Mouse (Mus musculus): Measurements from ENCODE around the gene Ctxn1. TPM values are rescaled to one million over a fixed set of nuclear protein-coding genes. Genes with fewer than 3 reads are reported as not detected.
A peak's percentile ranks its signal among the peaks of the same experiment; 100 is the strongest.

Ctxn1 gene
- total and polyA plus RNA-seq, 3 experiments: 0.11 to 2.1 (median 1.6) TPM

DNA sequence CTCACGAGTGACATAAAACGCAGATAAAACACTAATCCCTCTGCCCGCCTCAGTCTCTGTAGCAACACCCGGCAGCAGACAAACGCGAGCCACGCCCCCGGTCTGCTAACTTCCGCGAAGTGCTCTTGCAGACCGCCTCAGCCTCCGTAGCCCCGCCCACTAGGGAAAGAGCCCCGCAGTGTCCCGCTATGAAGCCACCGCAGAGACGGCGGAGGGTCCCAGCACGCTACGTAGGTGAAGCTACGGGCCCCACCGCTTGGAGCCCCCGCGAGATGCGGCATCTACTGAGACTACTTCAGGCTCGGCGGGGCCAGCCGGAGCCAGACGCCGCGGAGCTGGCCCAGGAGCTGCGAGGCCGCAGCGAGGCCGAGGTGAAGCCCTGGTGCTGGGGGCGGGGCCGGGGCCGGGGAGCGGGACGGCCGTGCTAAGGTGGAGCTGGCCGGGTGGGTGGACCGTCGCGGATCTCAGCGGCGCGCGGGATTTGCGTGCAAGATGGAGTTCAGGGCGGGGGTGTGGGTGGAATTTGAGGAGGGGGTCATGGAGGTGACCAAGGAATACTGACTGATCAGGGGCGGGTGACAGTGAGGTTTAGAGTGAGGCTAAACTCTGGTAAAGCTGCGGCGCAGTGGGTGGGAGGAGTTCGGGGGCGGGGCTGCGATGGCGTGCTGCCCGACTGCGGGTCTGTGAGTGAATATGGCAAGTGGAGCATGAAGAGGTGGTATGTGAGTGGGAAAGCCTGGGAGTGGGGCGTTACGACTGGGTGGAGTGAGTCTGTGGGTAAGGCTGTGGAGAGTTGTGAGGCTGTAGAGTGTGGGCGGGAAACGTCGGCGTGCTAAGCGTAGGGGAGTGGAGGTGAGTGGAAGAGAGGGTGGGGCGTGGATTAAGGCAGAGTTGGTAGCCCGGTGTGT lies 5.9 kb downstream of the Ctxn1 start, which contains the start of gene Snapc2:
Gene Snapc2, plus strand, starts transcription at position 147 of the 908 bp plus-strand sequence.
- peak; percentile 85 for DNase-seq (ENCODE audit: low spot score)
- H3K4me1 ChIP-seq (ENCODE audit: insufficient read depth, low read depth, low read length): peaks cover 35% of the 10 kb centered on the region

DNA sequence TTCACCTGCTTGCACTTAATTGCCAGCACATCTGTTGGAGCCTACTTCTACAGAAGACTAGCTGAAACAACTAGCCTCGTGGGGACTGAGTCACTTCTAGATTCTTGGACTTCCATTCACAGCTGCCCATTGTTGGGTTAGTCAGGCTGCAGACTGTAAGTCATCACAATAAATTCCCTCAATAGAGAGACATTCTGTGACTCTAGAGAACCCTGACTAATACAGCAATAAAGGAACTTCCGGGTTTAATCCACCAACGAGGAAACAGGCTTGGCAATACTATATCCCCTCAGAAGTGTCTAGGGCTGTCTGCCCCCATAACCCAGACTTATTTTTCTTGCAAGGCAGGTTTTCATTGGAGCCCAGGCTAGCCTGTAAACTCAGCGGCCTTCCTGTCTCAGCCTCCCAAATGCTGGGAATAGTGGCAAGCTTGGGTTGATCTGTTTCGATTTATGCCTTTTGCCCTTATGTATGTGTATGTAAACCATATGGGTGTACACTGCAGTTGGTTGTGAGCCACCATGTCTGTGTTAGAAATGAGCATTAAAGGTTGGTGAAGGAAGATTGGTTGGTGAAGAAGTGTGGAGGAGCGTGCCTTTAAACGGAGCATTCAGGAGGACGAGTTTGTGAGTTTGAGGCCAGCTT lies 6.8 kb downstream of the Ctxn1 start:
- H3K4me3 ChIP-seq (ENCODE audit: low read depth, low read length): peak overlapping the region; percentile 82
- no peak for ATAC-seq (ENCODE audit: extremely low read depth, insufficient number of reproducible peaks, low FRiP score, poor library complexity, severe bottlenecking)
- peaks cover 74% of the 10 kb centered on the region for H3K36me3 ChIP-seq (replicated peaks)

More for the DNA sequence above, 5.9 kb downstream of the Ctxn1 start, which contains the start of gene Snapc2:
- Histone ChIP-seq H3K36me3 (replicated peaks) (peaks cover 74% of the 10 kb centered on the region), H3K27me3 (ENCODE audit: insufficient read depth, low read length) (no peaks in the 10 kb centered on the region), H3K4me3 (ENCODE audit: low read depth, low read length) (peak within 1 kb of the TSS; percentile 82), H3K9me3 (replicated peaks) (no peaks in the 10 kb centered on the region)
- peak; percentile 84 for ATAC-seq (ENCODE audit: extremely low read depth, insufficient number of reproducible peaks, low FRiP score, poor library complexity, severe bottlenecking)
- TF ChIP-seq GATA1 (IDR thresholded peaks at IDR 0.05; ENCODE audit: borderline replicate concordance, low read length): no peak
- no peak for TF ChIP-seq GATA2 (IDR thresholded peaks at IDR 0.05; ENCODE audit: borderline replicate concordance, low read depth, low read length)
- no peak for TF ChIP-seq CTCF (IDR thresholded peaks at IDR 0.05; ENCODE audit: low read depth, low read length)
- TF ChIP-seq POLR2AphosphoS5 (IDR thresholded peaks at IDR 0.05; ENCODE audit: insufficient replicate concordance, low read depth, low read length): no peak
- TF ChIP-seq TAL1 (conservative IDR thresholded peaks at IDR 0.05; ENCODE audit: low read depth, low read length): no peak

DNA sequence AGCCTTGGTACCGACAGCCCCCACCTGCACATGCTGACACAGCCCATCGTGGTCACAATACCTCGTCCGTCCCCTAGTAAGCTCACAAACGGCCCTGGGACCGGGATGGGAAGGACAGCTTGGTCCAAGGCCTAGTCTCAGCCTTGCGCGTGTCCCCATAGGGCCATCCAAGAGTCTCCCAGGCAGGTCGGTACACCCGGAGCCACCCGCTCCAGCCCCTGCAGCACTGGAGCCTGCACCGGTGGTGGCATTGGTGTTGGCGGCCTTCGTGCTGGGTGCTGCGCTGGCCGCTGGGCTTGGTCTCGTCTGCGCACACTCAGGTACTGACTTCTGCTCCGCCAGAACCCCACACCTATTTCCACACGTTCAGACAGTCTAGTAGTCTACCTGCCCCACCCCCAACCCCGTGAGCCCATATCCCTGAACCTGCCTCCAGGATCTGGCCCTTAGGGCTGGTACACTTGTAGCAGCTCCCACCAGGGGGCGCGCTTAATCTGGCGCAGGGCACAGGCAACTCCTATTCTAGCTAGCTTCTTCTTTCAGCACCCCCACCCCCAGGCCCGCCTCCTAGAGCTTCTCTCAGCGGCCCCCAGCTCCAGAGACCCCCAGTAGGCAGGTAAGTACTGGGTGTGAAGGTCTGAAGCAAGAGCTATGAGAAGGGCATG lies 8.6 kb downstream of the Ctxn1 start:
- no peaks in the 10 kb centered on the region for H3K27me3 ChIP-seq (ENCODE audit: insufficient read depth, low read length)
- TF ChIP-seq POLR2AphosphoS5 (IDR thresholded peaks at IDR 0.05; ENCODE audit: insufficient replicate concordance, low read depth, low read length) (no peak), GATA2 (IDR thresholded peaks at IDR 0.05; ENCODE audit: borderline replicate concordance, low read depth, low read length) (no peak), TAL1 (conservative IDR thresholded peaks at IDR 0.05; ENCODE audit: low read depth, low read length) (no peak), CTCF (IDR thresholded peaks at IDR 0.05; ENCODE audit: low read depth, low read length) (no peak), GATA1 (IDR thresholded peaks at IDR 0.05; ENCODE audit: borderline replicate concordance, low read length) (no peak)
- H3K9me3 ChIP-seq (replicated peaks): no peaks in the 10 kb centered on the region
- no peak overlapping the region for H3K4me3 ChIP-seq (ENCODE audit: low read depth, low read length)
- ATAC-seq (ENCODE audit: extremely low read depth, insufficient number of reproducible peaks, low FRiP score, poor library complexity, severe bottlenecking) (no peak), DNase-seq (ENCODE audit: low spot score) (no peak)
- peaks cover 74% of the 10 kb centered on the region for H3K36me3 ChIP-seq (replicated peaks)
- H3K4me1 ChIP-seq (ENCODE audit: insufficient read depth, low read depth, low read length): peaks cover 27% of the 10 kb centered on the region

More for the DNA sequence above, 6.8 kb downstream of the Ctxn1 start:
- H3K9me3 ChIP-seq (replicated peaks): no peaks in the 10 kb centered on the region
- peaks cover 25% of the 10 kb centered on the region for H3K4me1 ChIP-seq (ENCODE audit: insufficient read depth, low read depth, low read length)
- DNase-seq (ENCODE audit: low spot score): no peak
- no peak for TF ChIP-seq CTCF (IDR thresholded peaks at IDR 0.05; ENCODE audit: low read depth, low read length)
- no peak for TF ChIP-seq TAL1 (conservative IDR thresholded peaks at IDR 0.05; ENCODE audit: low read depth, low read length)
- TF ChIP-seq GATA1 (IDR thresholded peaks at IDR 0.05; ENCODE audit: borderline replicate concordance, low read length): no peak
- TF ChIP-seq POLR2AphosphoS5 (IDR thresholded peaks at IDR 0.05; ENCODE audit: insufficient replicate concordance, low read depth, low read length): no peak
- TF ChIP-seq GATA2 (IDR thresholded peaks at IDR 0.05; ENCODE audit: borderline replicate concordance, low read depth, low read length): no peak
- H3K27me3 ChIP-seq (ENCODE audit: insufficient read depth, low read length): no peaks in the 10 kb centered on the region

DNA sequence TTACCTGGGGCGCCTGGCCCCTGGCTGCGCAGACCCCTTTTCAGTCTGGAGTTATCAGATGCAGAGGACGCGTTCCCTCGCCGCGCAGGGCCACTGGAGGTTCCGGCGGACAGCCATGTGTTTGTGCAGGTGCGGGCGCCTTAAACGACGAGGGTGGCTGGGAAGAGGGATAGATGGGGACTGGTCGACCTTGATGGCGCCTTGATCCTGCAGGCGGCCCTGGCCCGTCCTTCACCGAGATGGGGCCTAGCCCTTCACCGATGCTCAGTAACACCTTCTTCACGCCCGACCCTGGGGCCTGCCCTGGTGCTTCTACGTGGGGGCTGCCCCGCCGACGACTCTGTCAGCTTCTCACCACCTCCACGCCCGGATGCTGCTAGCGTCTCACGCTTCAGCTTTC lies 9.9 kb downstream of the Ctxn1 start:
- TF ChIP-seq CTCF (IDR thresholded peaks at IDR 0.05; ENCODE audit: low read depth, low read length) (no peak), POLR2AphosphoS5 (IDR thresholded peaks at IDR 0.05; ENCODE audit: insufficient replicate concordance, low read depth, low read length) (no peak), TAL1 (conservative IDR thresholded peaks at IDR 0.05; ENCODE audit: low read depth, low read length) (no peak), GATA1 (IDR thresholded peaks at IDR 0.05; ENCODE audit: borderline replicate concordance, low read length) (no peak), GATA2 (IDR thresholded peaks at IDR 0.05; ENCODE audit: borderline replicate concordance, low read depth, low read length) (no peak)
- H3K36me3 ChIP-seq (replicated peaks): peaks cover 74% of the 10 kb centered on the region
- H3K4me3 ChIP-seq (ENCODE audit: low read depth, low read length): no peak overlapping the region
- H3K4me1 ChIP-seq (ENCODE audit: insufficient read depth, low read depth, low read length): peaks cover 25% of the 10 kb centered on the region
- no peaks in the 10 kb centered on the region for H3K27me3 ChIP-seq (ENCODE audit: insufficient read depth, low read length)
- ATAC-seq (ENCODE audit: extremely low read depth, insufficient number of reproducible peaks, low FRiP score, poor library complexity, severe bottlenecking) (no peak), DNase-seq (ENCODE audit: low spot score) (no peak)
- H3K9me3 ChIP-seq (replicated peaks): no peaks in the 10 kb centered on the region

DNA sequence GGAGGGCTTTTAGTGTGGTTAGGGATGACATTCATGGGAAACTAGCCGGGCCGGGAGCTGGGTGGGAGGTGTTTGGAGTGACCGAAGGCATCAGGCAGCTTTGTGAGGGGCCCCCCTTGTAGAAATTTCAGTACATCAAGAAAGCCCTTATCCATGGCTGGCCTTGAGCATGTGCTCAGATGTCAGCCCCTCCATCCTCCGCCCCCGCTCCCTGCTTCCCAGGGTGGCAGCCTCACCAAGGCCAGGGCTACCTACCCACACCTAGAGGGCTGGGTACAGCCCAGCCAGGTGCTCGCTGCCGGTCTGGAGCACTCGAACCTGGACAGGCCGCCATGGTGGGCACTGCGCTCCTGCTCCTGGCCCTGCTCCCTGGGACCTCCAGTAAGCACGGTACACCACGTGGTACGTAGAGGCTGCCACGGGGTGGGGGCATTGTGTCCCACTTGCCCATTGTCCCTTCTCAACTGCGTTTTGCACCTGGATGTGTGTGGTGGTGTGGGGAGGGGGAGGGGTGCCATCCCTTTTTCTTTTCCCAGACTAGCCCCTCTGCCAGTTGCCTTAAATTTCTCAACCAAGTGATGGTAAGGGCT lies 11.0 kb downstream of the Ctxn1 start, which contains the start of gene Tgfbr3l:
Gene Tgfbr3l, plus strand, starts transcription at position 264 of the 590 bp plus-strand sequence.
- TF ChIP-seq POLR2AphosphoS5 (IDR thresholded peaks at IDR 0.05; ENCODE audit: insufficient replicate concordance, low read depth, low read length): no peak
- no peak for TF ChIP-seq GATA2 (IDR thresholded peaks at IDR 0.05; ENCODE audit: borderline replicate concordance, low read depth, low read length)
- TF ChIP-seq CTCF (IDR thresholded peaks at IDR 0.05; ENCODE audit: low read depth, low read length): no peak
- TF ChIP-seq TAL1 (conservative IDR thresholded peaks at IDR 0.05; ENCODE audit: low read depth, low read length): no peak
- TF ChIP-seq GATA1 (IDR thresholded peaks at IDR 0.05; ENCODE audit: borderline replicate concordance, low read length): no peak
- peaks cover 83% of the 10 kb centered on the region for H3K36me3 ChIP-seq (replicated peaks)
- no peak within 1 kb of the TSS; the same call in 1 of the 2 replicates for H3K4me3 ChIP-seq (ENCODE audit: low read depth, low read length)
- H3K9me3 ChIP-seq (replicated peaks): no peaks in the 10 kb centered on the region
- no peak for ATAC-seq (ENCODE audit: extremely low read depth, insufficient number of reproducible peaks, low FRiP score, poor library complexity, severe bottlenecking)
- H3K27me3 ChIP-seq (ENCODE audit: insufficient read depth, low read length): no peaks in the 10 kb centered on the region
- DNase-seq (ENCODE audit: low spot score): no peak
- H3K4me1 ChIP-seq (ENCODE audit: insufficient read depth, low read depth, low read length): peaks cover 22% of the 10 kb centered on the region

Measured in G1E (cell line).